Mouse (Mus musculus) cerebellum, adult 2 months (tissue): ENCODE data around the gene Grik4.

ENCODE experiments used
- CTCF ChIP-seq: fragments of 200-500 bp; IDR thresholded peaks from 2 replicates; pipeline ENCODE4 v1.5.1; 2011; ENCODE audit warnings: low read depth, mild to moderate bottlenecking, control low read depth, low read length, moderate library complexity, borderline replicate concordance; ENCODE audit not compliant: insufficient read depth
- POLR2A ChIP-seq: fragments of 200-500 bp; IDR thresholded peaks from 2 replicates; pipeline ENCODE4 v1.6.1; 2011; ENCODE audit warnings: low read length, control low read depth, borderline replicate concordance; ENCODE audit not compliant: insufficient read depth

GRCm38 (mm10) chr9:42927498-42927897 is 16.8 kb downstream of the Grik4 start:
- TF ChIP-seq CTCF (no peak), POLR2A (no peak)
